Mouse (Mus musculus) embryonic facial prominence, embryonic 13.5 days (tissue): ENCODE measurements around the gene Lamc1. TPM values are rescaled to one million over a fixed set of nuclear protein-coding genes. Genes with fewer than 3 reads are reported as not detected.
A peak's percentile ranks its signal among the peaks of the same experiment; 100 is the strongest.

Source experiments
- ATAC-seq: fragments of 200-750 bp; cut with Nextera tagmentation; 2 replicates; pipeline ENCODE4 v1.8.0; 2017; ENCODE audit warnings: low read depth; ENCODE audit not compliant: insufficient number of reproducible peaks, insufficient read depth, low FRiP score, low TSS enrichment
- H3K27ac ChIP-seq: fragments of 300-500 bp; sonication (generic); 2 replicates; pipeline ENCODE4 v1.5.1; 2015; ENCODE audit warnings: moderate library complexity, mild to moderate bottlenecking, inconsistent platforms
- H3K27me3 ChIP-seq: fragments of 300-500 bp; sonication (generic); 2 replicates; pipeline ENCODE4 v1.6.1; 2015; ENCODE audit warnings: mild to moderate bottlenecking, inconsistent platforms
- H3K36me3 ChIP-seq: fragments of 300-500 bp; sonication (generic); 2 replicates; pipeline ENCODE4 v1.6.1; 2015; ENCODE audit warnings: mild to moderate bottlenecking, inconsistent platforms
- H3K4me1 ChIP-seq: fragments of 300-500 bp; sonication (generic); 2 replicates; pipeline ENCODE4 v1.6.1; 2015; ENCODE audit warnings: inconsistent platforms
- H3K4me2 ChIP-seq: fragments of 300-500 bp; sonication (generic); 2 replicates; pipeline ENCODE4 v1.6.1; 2015; ENCODE audit warnings: moderate library complexity, mild to moderate bottlenecking, inconsistent platforms
- H3K4me3 ChIP-seq: fragments of 300-500 bp; sonication (generic); 2 replicates; pipeline ENCODE4 v1.5.1; 2015; ENCODE audit warnings: mild to moderate bottlenecking, inconsistent platforms
- H3K9ac ChIP-seq: fragments of 300-500 bp; sonication (generic); 2 replicates; pipeline ENCODE4 v1.6.1; 2015; ENCODE audit warnings: mild to moderate bottlenecking, inconsistent platforms
- H3K9me3 ChIP-seq: fragments of 300-500 bp; sonication (generic); 2 replicates; pipeline ENCODE4 v1.6.1; 2016; ENCODE audit warnings: inconsistent platforms
- WGBS: fragments of 180-500 bp; shearing (Covaris S2); methylation state at CpG from one replicate; pipeline ENCODE4 v1.1.7; 2015; ENCODE audit warnings: mixed read lengths; 5-methylcytosine and 5-hydroxymethylcytosine counted together
- polyA plus RNA-seq: library from polyadenylated mRNA; unstranded; fragments of >200 nt; fragmentation: Nextera tagmentation; extraction: Ambion mirVana; gene quantifications from 2 replicates; pipeline ENCODE4 v1.2.1, GENCODE M21; 2015

Gene Lamc1
- polyA plus RNA-seq, 1 experiment from 2014 or later = 35.9 TPM

- Histone ChIP-seq H3K9me3 (no peaks in the 10 kb centered on the region), H3K4me3 (peak within 1 kb of the TSS; percentile 47), H3K4me1 (peaks cover 16% of the 10 kb centered on the region), H3K27ac (no peak within 1 kb of the TSS), H3K27me3 (peaks cover 58% of the 10 kb centered on the region), H3K4me2 (peak within 1 kb of the TSS; percentile 83), H3K36me3 (no peaks in the 10 kb centered on the region), H3K9ac (peak within 1 kb of the TSS; percentile 65)
- ATAC-seq = peak; percentile 67
- 2% methylated on average over 46 of the region's 46 CpGs for WGBS
These were observed 146.5 kb downstream of the Lamc1 start, which contains the start of gene Lamc2 for GRCm38 (mm10) chr1:153185828-153186803. Gene Lamc2, minus strand, starts transcription at chr1:153186447.

- WGBS = 31% methylated on average over 9 of the region's 9 CpGs
- peaks cover 18% of the 10 kb centered on the region for H3K4me1 ChIP-seq
- no peak overlapping the region for H3K4me2 ChIP-seq
- H3K9me3 ChIP-seq = no peaks in the 10 kb centered on the region
- peaks cover 30% of the 10 kb centered on the region for H3K27me3 ChIP-seq
- no peak overlapping the region for H3K9ac ChIP-seq
- no peak overlapping the region for H3K4me3 ChIP-seq
- peak overlapping the region; percentile 55; the same call in 1 of the 2 replicates for H3K27ac ChIP-seq
- no peak for ATAC-seq
- H3K36me3 ChIP-seq = no peaks in the 10 kb centered on the region
These were observed 151.8 kb downstream of the Lamc1 start for GRCm38 (mm10) chr1:153180586-153181289.

GRCm38 (mm10) chr1:153180160-153180559, 152.4 kb downstream of the Lamc1 start:
- Histone ChIP-seq H3K9me3 (no peaks in the 10 kb centered on the region), H3K4me3 (no peak overlapping the region), H3K9ac (no peak overlapping the region), H3K4me2 (no peak overlapping the region), H3K4me1 (peaks cover 12% of the 10 kb centered on the region), H3K27ac (peak overlapping the region; percentile 55; the same call in 1 of the 2 replicates), H3K27me3 (peaks cover 24% of the 10 kb centered on the region), H3K36me3 (no peaks in the 10 kb centered on the region)
- no peak for ATAC-seq
- WGBS = 71% methylated on average over 4 of the region's 4 CpGs

- H3K27ac ChIP-seq = no peak overlapping the region
- no peaks in the 10 kb centered on the region for H3K9me3 ChIP-seq
- no peak overlapping the region for H3K4me2 ChIP-seq
- no peak overlapping the region for H3K9ac ChIP-seq
- no peaks in the 10 kb centered on the region for H3K36me3 ChIP-seq
- 59% methylated on average over 12 of the region's 12 CpGs for WGBS
- no peak for ATAC-seq
- no peak overlapping the region for H3K4me3 ChIP-seq
- H3K4me1 ChIP-seq = peaks cover 24% of the 10 kb centered on the region
- H3K27me3 ChIP-seq = no peaks in the 10 kb centered on the region
These were observed 157.8 kb downstream of the Lamc1 start for GRCm38 (mm10) chr1:153174801-153175200.

GRCm38 (mm10) chr1:153173276-153173675, 159.3 kb downstream of the Lamc1 start:
- H3K36me3 ChIP-seq = no peaks in the 10 kb centered on the region
- no peak overlapping the region for H3K4me3 ChIP-seq
- H3K9ac ChIP-seq = no peak overlapping the region
- H3K9me3 ChIP-seq = no peaks in the 10 kb centered on the region
- peaks cover 28% of the 10 kb centered on the region for H3K4me1 ChIP-seq
- H3K4me2 ChIP-seq = no peak overlapping the region
- H3K27ac ChIP-seq = peak overlapping the region; percentile 72; the same call in 1 of the 2 replicates
- H3K27me3 ChIP-seq = no peaks in the 10 kb centered on the region
- no peak for ATAC-seq
- 58% methylated on average over 3 of the region's 3 CpGs for WGBS

- no peak overlapping the region for H3K4me3 ChIP-seq
- peak overlapping the region; percentile 72 for H3K27ac ChIP-seq
- no peaks in the 10 kb centered on the region for H3K36me3 ChIP-seq
- ATAC-seq = no peak
- H3K9me3 ChIP-seq = no peaks in the 10 kb centered on the region
- H3K27me3 ChIP-seq = no peaks in the 10 kb centered on the region
- peaks cover 32% of the 10 kb centered on the region for H3K4me1 ChIP-seq
- no peak overlapping the region for H3K4me2 ChIP-seq
- 29% methylated on average over 9 of the region's 9 CpGs for WGBS
- 0 out of 2 replicates have a peak overlapping the region, but pooled peaks have one; percentile 40 for H3K9ac ChIP-seq
These were observed 160.3 kb downstream of the Lamc1 start for GRCm38 (mm10) chr1:153172291-153172731.

GRCm38 (mm10) chr1:153171011-153171410, 161.6 kb downstream of the Lamc1 start:
- Histone ChIP-seq H3K27ac (no peak overlapping the region), H3K36me3 (no peaks in the 10 kb centered on the region), H3K27me3 (no peaks in the 10 kb centered on the region), H3K9ac (no peak overlapping the region), H3K4me3 (no peak overlapping the region), H3K9me3 (no peaks in the 10 kb centered on the region), H3K4me1 (peaks cover 32% of the 10 kb centered on the region), H3K4me2 (no peak overlapping the region)
- 68% methylated on average over 10 of the region's 10 CpGs for WGBS
- no peak for ATAC-seq

Other genes with a start within 250 kb of the Lamc1 start
- gene Lamc2, start 146.3 kb downstream of the Lamc1 start, polyA plus RNA-seq = 11.0 and 12.7 TPM in 2 replicates
- gene Shcbp1l, start 92.4 kb upstream of the Lamc1 start, polyA plus RNA-seq = 0.36 and 0.58 TPM in 2 replicates
- 46.8 and 49.0 TPM in 2 replicates for gene Dhx9, start 154.9 kb upstream of the Lamc1 start, polyA plus RNA-seq
- gene Npl, start 217.3 kb upstream of the Lamc1 start, polyA plus RNA-seq = 11.2 and 11.3 TPM in 2 replicates